Mouse (Mus musculus) heart, embryonic 14.5 days (tissue): ENCODE data around the gene Fcer1g. TPM values are rescaled to one million over a fixed set of nuclear protein-coding genes. Genes with fewer than 3 reads are reported as not detected.

Experiments
- ATAC-seq: fragments of 200-750 bp; cut with Nextera tagmentation; 2 replicates; pipeline ENCODE4 v1.8.0; 2017; ENCODE audit warnings: low read depth, moderate TSS enrichment; ENCODE audit not compliant: insufficient number of reproducible peaks, insufficient read depth, low FRiP score
- H3K27ac ChIP-seq, 2 experiments: fragments of 200-500 bp in 1 of 2; fragments of 300-500 bp in 1 of 2; sonication (generic) in 1 of 2; replicated peaks in 1 of 2; 2 replicates each; pipeline ENCODE4 v1.5.1; 2012 to 2014; ENCODE audit warnings: low read depth in 2 of 2, low read length in 2 of 2, control low read depth in 1 of 2, mild to moderate bottlenecking in 1 of 2, mixed read lengths in 1 of 2; ENCODE audit not compliant: control insufficient read depth in 1 of 2, insufficient read depth in 1 of 2
- H3K27me3 ChIP-seq: fragments of 300-500 bp; sonication (generic); 2 replicates; pipeline ENCODE4 v1.6.1; 2014; ENCODE audit warnings: mild to moderate bottlenecking, low read length, control low read depth; ENCODE audit not compliant: control insufficient read depth, insufficient read depth
- H3K36me3 ChIP-seq: fragments of 300-500 bp; sonication (generic); 2 replicates; pipeline ENCODE4 v1.6.1; 2014; ENCODE audit warnings: mild to moderate bottlenecking, control low read depth, low read length, mixed read lengths; ENCODE audit not compliant: control insufficient read depth, insufficient read depth
- H3K4me1 ChIP-seq, 2 experiments: fragments of 200-500 bp in 1 of 2; fragments of 300-500 bp in 1 of 2; sonication (generic) in 1 of 2; 2 replicates each; pipeline ENCODE4 v1.6.1; 2012 to 2014; ENCODE audit warnings: low read length in 2 of 2, control low read depth in 1 of 2, mixed read lengths in 1 of 2; ENCODE audit not compliant: control insufficient read depth in 2 of 2, insufficient read depth in 2 of 2
- H3K4me2 ChIP-seq: fragments of 300-500 bp; sonication (generic); 2 replicates; pipeline ENCODE4 v1.6.1; 2014; ENCODE audit warnings: mild to moderate bottlenecking, low read length
- H3K4me3 ChIP-seq, 2 experiments: fragments of 200-500 bp in 1 of 2; fragments of 300-500 bp in 1 of 2; sonication (generic) in 1 of 2; 2 replicates each; pipeline ENCODE4 v1.5.1; 2012 to 2014; ENCODE audit warnings: low read length in 2 of 2, mild to moderate bottlenecking in 2 of 2, control low read depth in 1 of 2, low read depth in 1 of 2, moderate library complexity in 1 of 2; ENCODE audit not compliant: control insufficient read depth in 1 of 2, insufficient read depth in 1 of 2
- H3K9ac ChIP-seq: fragments of 300-500 bp; sonication (generic); 2 replicates; pipeline ENCODE4 v1.6.1; 2014; ENCODE audit warnings: mild to moderate bottlenecking, low read length
- H3K9me3 ChIP-seq: fragments of 300-500 bp; sonication (generic); 2 replicates; pipeline ENCODE4 v1.6.1; 2016; ENCODE audit warnings: low read length, control low read depth; ENCODE audit not compliant: control insufficient read depth
- WGBS: fragments of 180-500 bp; shearing (Covaris S2); extraction: QIAGEN DNeasy Blood & Tissue Kit; methylation state at CpG from one replicate; pipeline ENCODE4 v1.1.7; 2014; 5-methylcytosine and 5-hydroxymethylcytosine counted together
- polyA plus RNA-seq: library from polyadenylated mRNA; unstranded; fragments of >200 nt; fragmentation: Nextera tagmentation; extraction: Ambion mirVana; gene quantifications from 2 replicates; pipeline ENCODE4 v1.2.1, GENCODE M21; 2014

The Fcer1g gene
- polyA plus RNA-seq, 1 experiment from 2014 or later: 30.1 TPM

DNA sequence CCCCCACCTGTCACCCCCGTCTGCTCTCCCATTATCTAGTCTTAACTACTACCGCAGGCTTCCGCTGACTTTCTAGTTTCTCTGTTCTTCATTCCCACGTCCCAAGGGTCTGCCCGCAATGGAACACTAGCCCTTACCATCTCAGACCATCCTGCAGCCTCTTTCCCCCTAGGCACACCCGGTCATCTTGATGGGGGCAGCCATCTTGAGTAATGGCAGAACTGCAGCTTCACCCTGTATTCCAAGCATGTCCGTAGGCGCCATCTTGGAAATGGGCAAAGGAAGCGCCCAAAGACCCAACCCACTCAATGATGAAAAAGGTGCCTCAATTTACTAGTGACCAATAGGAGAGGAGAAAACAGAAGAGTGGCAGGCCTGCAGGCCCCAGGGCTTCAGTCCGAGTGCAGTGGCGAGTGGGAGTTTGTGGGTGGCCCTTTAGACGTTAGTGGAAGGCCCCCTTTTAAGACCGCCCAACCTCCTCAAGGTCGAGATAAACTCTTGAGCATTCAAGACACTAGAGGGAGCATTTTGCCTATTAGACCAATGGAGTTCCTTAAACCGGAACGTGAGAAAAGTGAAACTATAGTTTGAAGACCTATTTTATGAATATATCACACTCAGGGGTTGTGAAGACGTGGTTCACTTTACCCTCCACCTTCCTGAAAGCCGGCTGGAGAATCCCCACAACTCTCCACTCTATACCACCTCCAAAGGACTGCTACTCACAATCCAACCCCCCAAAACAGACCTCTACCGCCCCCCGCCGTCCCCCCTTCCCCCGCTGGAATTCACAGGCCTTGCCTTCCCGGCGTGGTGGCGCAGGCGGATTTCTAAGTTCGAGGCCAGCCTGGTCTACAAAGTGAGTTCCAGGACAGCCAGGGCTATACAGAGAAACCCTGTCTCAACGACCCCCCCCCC lies 11.7 kb downstream of the Fcer1g start, which contains the start of gene Tomm40l:
Gene Tomm40l, minus strand, starts transcription at position 277 of the 918 bp plus-strand sequence.
- Histone ChIP-seq H3K4me2 (peak within 1 kb of the TSS; percentile 87), H3K4me3 (peak within 1 kb of the TSS; percentile 49 to 70), H3K9me3 (no peaks in the 10 kb centered on the region), H3K27ac (peak within 1 kb of the TSS; percentile 81 to 93), H3K36me3 (peaks cover 31% of the 10 kb centered on the region), H3K27me3 (no peaks in the 10 kb centered on the region), H3K4me1 (peaks cover 5 to 16% of the 10 kb centered on the region in 2 experiments), H3K9ac (peak within 1 kb of the TSS; percentile 80)
- ATAC-seq: peak; percentile 97
- WGBS: 2% methylated on average over 28 of the region's 28 CpGs

DNA sequence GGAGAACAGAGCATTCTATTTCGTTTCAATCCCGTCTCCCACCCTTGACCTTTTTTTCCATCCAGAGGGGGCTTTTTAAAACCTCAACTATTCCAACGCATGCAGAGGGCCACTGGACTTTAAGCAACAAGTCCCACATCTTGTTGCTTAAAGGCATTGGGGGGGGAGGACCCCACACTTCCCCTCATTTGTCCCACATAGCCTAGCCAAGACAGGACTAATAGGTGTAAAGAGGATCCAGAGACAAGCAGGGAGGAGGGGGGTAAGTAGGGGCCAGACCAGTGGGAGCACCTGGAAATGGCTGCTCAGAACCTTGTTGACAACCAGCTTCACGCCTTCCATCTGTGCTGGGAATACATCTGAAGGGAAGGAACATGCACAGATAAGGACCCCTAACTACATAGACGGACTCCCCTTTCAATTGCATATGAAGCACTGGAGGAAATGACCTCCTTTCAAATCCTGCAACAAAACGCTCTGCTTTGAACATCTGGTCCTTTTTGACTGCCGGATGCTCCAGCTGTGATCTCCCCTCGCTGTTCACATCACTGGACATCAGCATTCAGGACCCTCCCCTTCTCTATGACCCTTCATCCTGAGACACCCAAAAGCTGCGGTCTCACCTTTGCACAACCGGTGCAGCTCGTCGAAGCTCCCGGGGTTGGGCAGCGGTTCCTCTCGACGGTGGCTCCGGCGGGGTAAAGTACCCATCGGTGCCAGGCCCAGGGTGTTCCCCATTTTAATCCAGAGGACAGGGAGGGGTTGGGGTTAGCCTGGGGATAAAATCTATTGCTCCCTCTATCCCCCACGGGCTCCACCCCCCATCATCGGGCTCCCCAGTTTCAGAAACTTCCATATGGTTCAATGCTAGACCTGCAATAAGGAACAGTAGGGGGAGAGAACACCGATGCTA lies 12.6 kb downstream of the Fcer1g start:
- peaks cover 32% of the 10 kb centered on the region for H3K36me3 ChIP-seq
- peak overlapping the region in 1 of 2 experiments; percentile 46; a peak in 2 of 4 replicates for H3K27ac ChIP-seq
- H3K4me3 ChIP-seq: peak overlapping the region; percentile 49 to 70
- WGBS: 5% methylated on average over 22 of the region's 22 CpGs
- H3K27me3 ChIP-seq: no peaks in the 10 kb centered on the region
- peak overlapping the region; percentile 80 for H3K9ac ChIP-seq
- peaks cover 5 to 17% of the 10 kb centered on the region in 2 experiments for H3K4me1 ChIP-seq
- ATAC-seq: no peak
- no peaks in the 10 kb centered on the region for H3K9me3 ChIP-seq
- peak overlapping the region; percentile 87 for H3K4me2 ChIP-seq

DNA sequence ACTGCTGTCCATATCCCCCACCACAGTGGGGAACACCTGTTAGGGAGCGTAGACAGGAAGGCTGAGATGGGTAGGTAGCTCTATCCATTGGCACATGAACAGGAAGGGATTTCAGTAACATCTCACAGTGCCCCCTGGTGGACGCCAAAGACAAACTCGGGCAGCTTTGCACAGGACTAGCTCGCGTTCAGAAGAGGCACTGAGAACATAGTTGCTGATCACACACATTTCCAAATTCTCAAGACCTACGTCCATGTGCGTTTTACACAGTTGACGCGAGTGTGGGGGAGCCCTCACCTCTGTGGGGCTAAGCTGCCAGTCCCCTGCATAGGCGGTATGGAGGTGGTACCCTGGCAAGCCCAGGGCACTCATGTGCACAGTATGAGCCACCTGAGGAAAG lies 13.3 kb downstream of the Fcer1g start:
- Histone ChIP-seq H3K36me3 (peaks cover 32% of the 10 kb centered on the region), H3K9me3 (no peaks in the 10 kb centered on the region), H3K4me1 (peaks cover 8 to 22% of the 10 kb centered on the region in 2 experiments), H3K27ac (0 out of 4 replicates have a peak overlapping the region, but pooled peaks of 1 of the 2 experiments have one; percentile 46), H3K9ac (0 out of 2 replicates have a peak overlapping the region, but pooled peaks have one; percentile 80), H3K4me2 (peak overlapping the region; percentile 87), H3K4me3 (peak overlapping the region; percentile 13 to 49; a peak in 2 of 4 replicates), H3K27me3 (no peaks in the 10 kb centered on the region)
- WGBS: 9% methylated on average over 10 of the region's 10 CpGs
- ATAC-seq: no peak

DNA sequence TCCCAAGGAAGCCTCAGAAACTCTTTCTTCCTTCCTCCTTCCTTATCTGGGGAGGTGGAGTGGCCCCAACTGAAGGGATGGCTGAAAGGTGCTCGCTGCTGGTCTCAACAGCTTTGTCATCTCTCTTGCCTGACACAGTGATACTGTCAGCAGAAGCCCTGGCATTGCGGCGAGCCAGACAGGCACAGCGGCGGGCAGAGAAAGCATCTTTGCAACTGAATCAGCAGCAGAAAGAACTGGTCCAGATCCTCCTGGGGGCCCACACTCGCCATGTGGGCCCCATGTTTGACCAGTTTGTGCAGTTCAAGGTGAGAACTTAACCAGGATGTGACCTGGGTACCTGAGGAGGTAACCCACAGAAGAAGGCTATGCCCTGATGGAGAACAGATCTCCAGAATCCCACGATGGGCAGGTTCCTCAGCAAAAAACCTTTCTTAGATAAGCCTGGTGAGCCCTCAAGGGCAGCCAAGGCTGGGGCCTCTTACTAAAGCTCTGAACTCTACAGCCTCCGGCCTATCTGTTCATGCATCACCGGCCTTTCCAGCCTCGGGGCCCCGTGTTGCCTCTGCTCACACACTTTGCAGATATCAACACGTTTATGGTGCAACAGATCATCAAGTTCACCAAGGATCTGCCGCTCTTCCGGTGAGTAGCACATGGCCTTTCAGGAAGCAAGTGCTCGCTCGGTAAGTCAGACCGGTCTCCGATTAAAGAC lies 17.8 kb downstream of the Fcer1g start:
- Histone ChIP-seq H3K9me3 (no peaks in the 10 kb centered on the region), H3K4me3 (no peak overlapping the region), H3K4me1 (peaks cover 7 to 11% of the 10 kb centered on the region in 2 experiments), H3K36me3 (peaks cover 32% of the 10 kb centered on the region), H3K27ac (no peak overlapping the region), H3K27me3 (no peaks in the 10 kb centered on the region), H3K9ac (no peak overlapping the region), H3K4me2 (no peak overlapping the region)
- ATAC-seq: no peak
- WGBS: 68% methylated on average over 18 of the region's 18 CpGs

DNA sequence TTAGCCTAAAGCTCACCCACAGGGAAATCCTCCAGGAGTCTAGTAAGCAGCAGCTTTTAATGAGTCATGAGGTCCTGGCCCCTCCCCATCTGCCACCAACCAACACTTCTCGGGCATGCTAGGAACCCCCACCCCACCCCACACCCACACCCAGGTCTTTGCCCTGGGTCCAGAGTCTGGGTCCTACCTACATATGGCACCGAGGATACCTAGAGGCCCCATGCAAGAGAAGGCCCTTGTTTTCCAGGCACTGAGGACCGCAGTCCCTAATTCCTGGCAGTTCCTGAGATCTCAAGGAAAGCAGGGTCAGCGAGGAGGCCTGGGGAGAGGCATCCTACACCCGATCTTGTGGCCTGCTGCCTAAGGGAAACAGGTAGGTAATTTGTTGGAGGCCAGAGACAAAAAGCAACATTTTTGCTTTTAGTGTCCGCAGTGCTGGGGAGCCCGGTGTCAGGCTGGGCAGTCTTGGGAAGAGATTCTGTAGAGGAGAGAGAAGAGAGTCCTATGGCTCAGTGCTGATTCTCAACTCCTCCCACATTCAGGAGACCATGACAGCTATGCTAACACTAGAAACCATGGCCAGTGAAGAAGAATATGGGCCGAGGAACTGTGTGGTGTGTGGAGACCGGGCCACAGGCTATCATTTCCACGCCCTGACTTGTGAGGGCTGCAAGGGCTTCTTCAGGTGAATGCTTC lies 20.2 kb downstream of the Fcer1g start, which contains the start of gene Nr1i3:
Gene Nr1i3, plus strand, starts transcription at position 170 of the 696 bp plus-strand sequence.
- Histone ChIP-seq H3K9me3 (no peaks in the 10 kb centered on the region), H3K9ac (no peak within 1 kb of the TSS), H3K4me3 (no peak within 1 kb of the TSS), H3K36me3 (peaks cover 15% of the 10 kb centered on the region), H3K27me3 (no peaks in the 10 kb centered on the region), H3K4me2 (no peak within 1 kb of the TSS), H3K27ac (no peak within 1 kb of the TSS), H3K4me1 (peaks cover 7 to 9% of the 10 kb centered on the region in 2 experiments; a peak in 3 of 4 replicates)
- WGBS: 70% methylated on average over 10 of the region's 10 CpGs
- ATAC-seq: no peak

DNA sequence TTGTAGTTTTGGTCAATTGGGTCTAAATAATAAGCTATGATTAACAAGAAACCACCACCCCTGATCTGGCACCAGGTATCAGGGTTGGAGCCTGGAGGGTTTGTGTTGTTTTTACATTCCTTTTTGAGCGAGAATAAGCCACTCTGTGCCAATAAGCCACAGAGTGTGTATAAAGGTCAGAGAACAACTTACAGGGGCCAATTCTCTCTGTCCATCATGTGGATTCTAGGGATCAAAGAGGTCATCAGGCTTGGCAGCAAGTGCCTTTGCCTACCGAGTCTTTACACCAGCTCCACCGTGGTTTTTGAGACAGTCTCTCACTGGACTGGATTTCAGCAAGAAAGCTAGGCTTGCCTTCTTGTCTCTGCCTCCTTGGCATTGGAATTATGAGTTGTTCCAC lies 21.3 kb downstream of the Fcer1g start:
- H3K27ac ChIP-seq: no peak overlapping the region

More for the DNA sequence above, 21.3 kb downstream of the Fcer1g start:
- WGBS: 44% methylated on average over 3 of the region's 3 CpGs
- Histone ChIP-seq H3K9me3 (no peaks in the 10 kb centered on the region), H3K27me3 (no peaks in the 10 kb centered on the region), H3K4me2 (no peak overlapping the region), H3K4me3 (no peak overlapping the region), H3K36me3 (peaks cover 4% of the 10 kb centered on the region), H3K4me1 (peaks cover 7 to 9% of the 10 kb centered on the region in 2 experiments; a peak in 3 of 4 replicates), H3K9ac (no peak overlapping the region)
- ATAC-seq: no peak
